Mouse (Mus musculus): Measurements from ENCODE around the gene Tubgcp4. TPM values are rescaled to one million over a fixed set of nuclear protein-coding genes. Genes with fewer than 3 reads are reported as not detected.

Tubgcp4 gene
- polyA plus RNA-seq, 1 experiment from 2014 or later: 82.9 TPM

- Histone ChIP-seq H3K36me3 (replicated peaks) (peaks cover 81% of the 10 kb centered on the region), H3K27me3 (no peaks in the 10 kb centered on the region), H3K9ac (no peak overlapping the region), H3K4me3 (replicated peaks) (no peak overlapping the region), H3K4me2 (no peak overlapping the region), H3K27ac (no peak overlapping the region), H3K4me1 (no peaks in the 10 kb centered on the region), H3K9me3 (no peaks in the 10 kb centered on the region)
- no peak for ATAC-seq (ENCODE audit: low FRiP score)
These were observed 48.7 kb downstream of the Tubgcp4 start for GRCm38 (mm10) chr2:121219177-121219576.

- ATAC-seq (ENCODE audit: low FRiP score): no peak
- Histone ChIP-seq H3K9me3 (no peaks in the 10 kb centered on the region), H3K9ac (no peak overlapping the region), H3K36me3 (replicated peaks) (peaks cover 81% of the 10 kb centered on the region), H3K27ac (no peak overlapping the region), H3K27me3 (no peaks in the 10 kb centered on the region), H3K4me3 (replicated peaks) (no peak overlapping the region), H3K4me1 (no peaks in the 10 kb centered on the region), H3K4me2 (no peak overlapping the region)
These were observed 49.5 kb downstream of the Tubgcp4 start for GRCm38 (mm10) chr2:121219994-121220393.

GRCm38 (mm10) chr2:121223010-121223409 lies 52.6 kb downstream of the Tubgcp4 start:
- Histone ChIP-seq H3K4me3 (replicated peaks) (no peak overlapping the region), H3K27ac (no peak overlapping the region), H3K4me2 (no peak overlapping the region), H3K4me1 (no peaks in the 10 kb centered on the region), H3K27me3 (no peaks in the 10 kb centered on the region), H3K9ac (no peak overlapping the region), H3K9me3 (no peaks in the 10 kb centered on the region), H3K36me3 (replicated peaks) (peaks cover 90% of the 10 kb centered on the region)
- no peak for ATAC-seq (ENCODE audit: low FRiP score)
- WGBS: 93% methylated on average over 2 of the region's 2 CpGs

GRCm38 (mm10) chr2:121228135-121228534 lies 57.7 kb downstream of the Tubgcp4 start:
- Histone ChIP-seq H3K4me2 (no peak overlapping the region), H3K9ac (no peak overlapping the region), H3K27ac (no peak overlapping the region), H3K4me3 (replicated peaks) (no peak overlapping the region), H3K36me3 (replicated peaks) (peaks cover 85% of the 10 kb centered on the region), H3K9me3 (no peaks in the 10 kb centered on the region), H3K4me1 (no peaks in the 10 kb centered on the region), H3K27me3 (no peaks in the 10 kb centered on the region)
- no peak for ATAC-seq (ENCODE audit: low FRiP score)
- 91% methylated on average over 4 of the region's 4 CpGs for WGBS

- 92% methylated on average over 8 of the region's 8 CpGs for WGBS
- no peaks in the 10 kb centered on the region for H3K4me1 ChIP-seq
- no peak overlapping the region for H3K4me2 ChIP-seq
- H3K9ac ChIP-seq: no peak overlapping the region
- H3K4me3 ChIP-seq (replicated peaks): no peak overlapping the region
- no peak for ATAC-seq (ENCODE audit: low FRiP score)
- no peaks in the 10 kb centered on the region for H3K9me3 ChIP-seq
- H3K27ac ChIP-seq: no peak overlapping the region
- no peaks in the 10 kb centered on the region for H3K27me3 ChIP-seq
- H3K36me3 ChIP-seq (replicated peaks): peaks cover 81% of the 10 kb centered on the region
These were observed 65.1 kb downstream of the Tubgcp4 start for GRCm38 (mm10) chr2:121235460-121236072.

- peaks cover 82% of the 10 kb centered on the region for H3K36me3 ChIP-seq (replicated peaks)
- H3K4me3 ChIP-seq (replicated peaks): no peak overlapping the region
- no peak overlapping the region for H3K9ac ChIP-seq
- H3K4me2 ChIP-seq: no peak overlapping the region
- WGBS: 92% methylated on average over 4 of the region's 4 CpGs
- no peaks in the 10 kb centered on the region for H3K4me1 ChIP-seq
- no peak for ATAC-seq (ENCODE audit: low FRiP score)
- H3K9me3 ChIP-seq: no peaks in the 10 kb centered on the region
- H3K27ac ChIP-seq: no peak overlapping the region
- H3K27me3 ChIP-seq: no peaks in the 10 kb centered on the region
These were observed 69.0 kb downstream of the Tubgcp4 start for GRCm38 (mm10) chr2:121239426-121239825.

- Histone ChIP-seq H3K4me2 (no peak overlapping the region), H3K9ac (no peak overlapping the region), H3K4me3 (replicated peaks) (no peak overlapping the region), H3K4me1 (no peaks in the 10 kb centered on the region), H3K9me3 (no peaks in the 10 kb centered on the region), H3K27me3 (no peaks in the 10 kb centered on the region), H3K36me3 (replicated peaks) (peaks cover 88% of the 10 kb centered on the region), H3K27ac (no peak overlapping the region)
- ATAC-seq (ENCODE audit: low FRiP score): no peak
- 96% methylated on average over 5 of the region's 5 CpGs for WGBS
These were observed 73.6 kb downstream of the Tubgcp4 start for GRCm38 (mm10) chr2:121244099-121244498.

Other genes starting within 250 kb of the Tubgcp4 start
- gene Ubr1, start 199.9 kb upstream of the Tubgcp4 start, polyA plus RNA-seq (2016; fragmentation: Nextera tagmentation; extraction: Ambion mirVana): 27.4 and 31.7 TPM in 2 replicates
- 5.5 and 5.6 TPM in 2 replicates for gene Tmem62, start 193.6 kb upstream of the Tubgcp4 start, polyA plus RNA-seq (2016; fragmentation: Nextera tagmentation; extraction: Ambion mirVana)
- 44.9 and 47.7 TPM in 2 replicates for gene Ccndbp1, start 162.3 kb upstream of the Tubgcp4 start, polyA plus RNA-seq (2016; fragmentation: Nextera tagmentation; extraction: Ambion mirVana)
- gene Epb42, start 133.6 kb upstream of the Tubgcp4 start, polyA plus RNA-seq (2016; fragmentation: Nextera tagmentation; extraction: Ambion mirVana): 3.9 and 4.4 TPM in 2 replicates
- gene Tgm5, start 84.8 kb upstream of the Tubgcp4 start, polyA plus RNA-seq (2016; fragmentation: Nextera tagmentation; extraction: Ambion mirVana): not detected in 2 replicates
- gene Tgm7, start 60.9 kb upstream of the Tubgcp4 start, polyA plus RNA-seq (2016; fragmentation: Nextera tagmentation; extraction: Ambion mirVana): not detected in 2 replicates
- gene Adal, start 30.2 kb upstream of the Tubgcp4 start, polyA plus RNA-seq (2016; fragmentation: Nextera tagmentation; extraction: Ambion mirVana): 25.7 and 33.3 TPM in 2 replicates
- 21.7 and 26.6 TPM in 2 replicates for gene Lcmt2, start 30.0 kb upstream of the Tubgcp4 start, polyA plus RNA-seq (2016; fragmentation: Nextera tagmentation; extraction: Ambion mirVana)
- 14.4 and 16.2 TPM in 2 replicates for gene Zscan29, start 471 bp downstream of the Tubgcp4 start, polyA plus RNA-seq (2016; fragmentation: Nextera tagmentation; extraction: Ambion mirVana)
- 216 and 229 TPM in 2 replicates for gene Trp53bp1, start 100.8 kb downstream of the Tubgcp4 start, polyA plus RNA-seq (2016; fragmentation: Nextera tagmentation; extraction: Ambion mirVana)
- gene Map1a, start 118.9 kb downstream of the Tubgcp4 start, polyA plus RNA-seq (2016; fragmentation: Nextera tagmentation; extraction: Ambion mirVana): 9.3 and 12.7 TPM in 2 replicates
- gene Ppip5k1, start 184.7 kb downstream of the Tubgcp4 start, polyA plus RNA-seq (2016; fragmentation: Nextera tagmentation; extraction: Ambion mirVana): 12.5 and 14.5 TPM in 2 replicates
- gene Ckmt1, start 187.1 kb downstream of the Tubgcp4 start, polyA plus RNA-seq (2016; fragmentation: Nextera tagmentation; extraction: Ambion mirVana): 8.5 and 14.4 TPM in 2 replicates
- gene Strc, start 216.5 kb downstream of the Tubgcp4 start, polyA plus RNA-seq (2016; fragmentation: Nextera tagmentation; extraction: Ambion mirVana): not detected in 2 replicates
- gene Pdia3, start 243.1 kb downstream of the Tubgcp4 start, polyA plus RNA-seq (2016; fragmentation: Nextera tagmentation; extraction: Ambion mirVana): 416 and 432 TPM in 2 replicates
- gene Catsper2, start 243.1 kb downstream of the Tubgcp4 start, polyA plus RNA-seq (2016; fragmentation: Nextera tagmentation; extraction: Ambion mirVana): 2.9 and 3.6 TPM in 2 replicates